Mouse (Mus musculus) erythroblast, embryonic 14.5 days (primary cell): ENCODE data around the gene Gm4491. TPM values are rescaled to one million over a fixed set of nuclear protein-coding genes. Genes with fewer than 3 reads are reported as not detected.

Experiments used
- H3K27me3 ChIP-seq: 2 replicates; pipeline ENCODE4 v1.6.1; 2012; ENCODE audit warnings: inconsistent platforms; ENCODE audit not compliant: control insufficient read depth
- H3K36me3 ChIP-seq: 2 replicates; pipeline ENCODE4 v1.6.1; 2012; ENCODE audit warnings: mild to moderate bottlenecking, inconsistent platforms; ENCODE audit not compliant: control insufficient read depth
- H3K4me1 ChIP-seq: 2 replicates; pipeline ENCODE4 v1.6.1; 2012; ENCODE audit warnings: inconsistent platforms; ENCODE audit not compliant: control insufficient read depth
- H3K4me3 ChIP-seq: replicated peaks from 2 replicates; pipeline ENCODE3; 2012; ENCODE audit warnings: moderate library complexity, mild to moderate bottlenecking, inconsistent platforms
- H3K9me3 ChIP-seq: 2 replicates; pipeline ENCODE4 v1.6.1; 2012; ENCODE audit warnings: low read length, inconsistent platforms, mixed read lengths; ENCODE audit not compliant: control insufficient read depth
- GATA1 ChIP-seq: IDR thresholded peaks from 2 replicates; pipeline ENCODE4 v1.6.1; 2012; ENCODE audit warnings: low read length, inconsistent platforms, mixed read lengths
- TAL1 ChIP-seq: IDR thresholded peaks from 3 replicates; pipeline ENCODE4 v1.6.1; 2012; ENCODE audit warnings: low read length, inconsistent platforms, mixed read lengths
- polyA plus RNA-seq: library from polyadenylated mRNA; stranded (reverse); fragments of >175 nt; gene quantifications from 2 replicates; pipeline ENCODE4 v1.2.3, GENCODE M21; 2012

The Gm4491 gene
- polyA plus RNA-seq: not detected in 2 replicates

- TF ChIP-seq GATA1 (no peak), TAL1 (no peak)
- Histone ChIP-seq H3K9me3 (no peaks in the 10 kb centered on the region), H3K4me1 (no peaks in the 10 kb centered on the region), H3K36me3 (no peaks in the 10 kb centered on the region), H3K4me3 (no peak within 1 kb of the TSS), H3K27me3 (peaks cover 18% of the 10 kb centered on the region)
These were observed at the start of gene Gm4491 for GRCm38 (mm10) chr14:57115823-57116544. Gene Gm4491, minus strand, starts transcription at chr14:57115883.

GRCm38 (mm10) chr14:57161833-57162232 lies 46.1 kb upstream of the Gm4491 start:
- H3K27me3 ChIP-seq: no peaks in the 10 kb centered on the region
- H3K4me3 ChIP-seq: no peak overlapping the region
- no peak for TF ChIP-seq GATA1
- TF ChIP-seq TAL1: no peak

GRCm38 (mm10) chr14:57161201-57161600 lies 45.5 kb upstream of the Gm4491 start:
- no peaks in the 10 kb centered on the region for H3K9me3 ChIP-seq
- H3K27me3 ChIP-seq: no peaks in the 10 kb centered on the region
- TF ChIP-seq TAL1 (no peak), GATA1 (no peak)
- no peak overlapping the region for H3K4me3 ChIP-seq
- H3K4me1 ChIP-seq: no peaks in the 10 kb centered on the region
- no peaks in the 10 kb centered on the region for H3K36me3 ChIP-seq

More at GRCm38 (mm10) chr14:57161833-57162232, 46.1 kb upstream of the Gm4491 start:
- no peaks in the 10 kb centered on the region for H3K4me1 ChIP-seq
- no peaks in the 10 kb centered on the region for H3K9me3 ChIP-seq
- H3K36me3 ChIP-seq: no peaks in the 10 kb centered on the region

- Histone ChIP-seq H3K27me3 (no peaks in the 10 kb centered on the region), H3K36me3 (no peaks in the 10 kb centered on the region), H3K4me3 (no peak overlapping the region), H3K4me1 (no peaks in the 10 kb centered on the region), H3K9me3 (no peaks in the 10 kb centered on the region; the same call in 1 of the 2 replicates)
- TF ChIP-seq TAL1 (no peak), GATA1 (no peak)
These were observed 39.2 kb upstream of the Gm4491 start for GRCm38 (mm10) chr14:57154916-57155315.

- H3K4me3 ChIP-seq: no peak overlapping the region
- no peaks in the 10 kb centered on the region for H3K9me3 ChIP-seq
- no peaks in the 10 kb centered on the region for H3K4me1 ChIP-seq
- no peak for TF ChIP-seq TAL1
- TF ChIP-seq GATA1: no peak
- H3K36me3 ChIP-seq: no peaks in the 10 kb centered on the region
- H3K27me3 ChIP-seq: no peaks in the 10 kb centered on the region
These were observed 30.1 kb upstream of the Gm4491 start for GRCm38 (mm10) chr14:57145741-57146140.

- Histone ChIP-seq H3K9me3 (no peaks in the 10 kb centered on the region), H3K27me3 (peaks cover 48% of the 10 kb centered on the region), H3K36me3 (no peaks in the 10 kb centered on the region), H3K4me3 (no peak overlapping the region), H3K4me1 (no peaks in the 10 kb centered on the region)
- TF ChIP-seq GATA1: no peak
- no peak for TF ChIP-seq TAL1
These were observed 19.6 kb upstream of the Gm4491 start for GRCm38 (mm10) chr14:57135265-57135664.

GRCm38 (mm10) chr14:57133161-57133661 lies 17.5 kb upstream of the Gm4491 start, which contains the start of gene Gjb6:
Gene Gjb6, minus strand, starts transcription at chr14:57133611.
- Histone ChIP-seq H3K4me3 (no peak within 1 kb of the TSS), H3K9me3 (no peaks in the 10 kb centered on the region), H3K27me3 (peaks cover 48% of the 10 kb centered on the region), H3K4me1 (no peaks in the 10 kb centered on the region), H3K36me3 (no peaks in the 10 kb centered on the region)
- TF ChIP-seq TAL1: no peak
- no peak for TF ChIP-seq GATA1

- TF ChIP-seq GATA1 (no peak), TAL1 (no peak)
- Histone ChIP-seq H3K4me3 (no peak overlapping the region), H3K27me3 (peaks cover 14% of the 10 kb centered on the region), H3K4me1 (no peaks in the 10 kb centered on the region), H3K36me3 (no peaks in the 10 kb centered on the region), H3K9me3 (no peaks in the 10 kb centered on the region)
These were observed 11.7 kb upstream of the Gm4491 start for GRCm38 (mm10) chr14:57127383-57127782.

GRCm38 (mm10) chr14:57122295-57122694 lies 6.6 kb upstream of the Gm4491 start:
- H3K27me3 ChIP-seq: no peaks in the 10 kb centered on the region
- TF ChIP-seq GATA1 (no peak), TAL1 (no peak)
- no peaks in the 10 kb centered on the region for H3K9me3 ChIP-seq
- no peaks in the 10 kb centered on the region for H3K36me3 ChIP-seq
- H3K4me1 ChIP-seq: no peaks in the 10 kb centered on the region
- no peak overlapping the region for H3K4me3 ChIP-seq
